Mouse (Mus musculus): Measurements from ENCODE around the gene Efna1. TPM values are rescaled to one million over a fixed set of nuclear protein-coding genes. Genes with fewer than 3 reads are reported as not detected.
A peak's percentile ranks its signal among the peaks of the same experiment; 100 is the strongest.

Gene Efna1
- total RNA-seq, 2 experiments from 2014 or later, result 48.8 to 57.5 TPM

DNA sequence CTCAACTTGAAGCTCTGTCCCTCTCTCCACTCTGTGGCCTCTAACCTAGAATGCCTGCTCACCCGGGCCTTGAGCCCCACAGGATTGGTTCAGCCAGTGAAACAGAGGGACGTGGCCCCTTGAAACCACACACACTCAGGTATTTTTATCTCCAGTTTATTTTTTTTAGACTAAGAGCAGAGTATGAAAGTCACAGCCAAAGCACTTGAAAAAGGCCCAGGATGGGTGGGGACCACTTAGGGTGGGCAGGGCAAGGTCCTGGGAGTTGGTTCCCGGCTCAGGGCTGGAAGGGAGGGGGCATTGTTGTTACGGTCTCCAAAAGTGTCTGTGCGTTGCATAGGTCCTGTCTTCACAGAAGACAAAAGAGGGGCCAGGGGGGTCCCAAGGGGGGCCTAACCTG, 33.4 kb upstream of the Efna1 start:
- intact Hi-C loops (cut with DNase I), result no loop called here
- DNase-seq, result no peak

- peak; percentile 73 to 78 for DNase-seq
- intact Hi-C loops (cut with DNase I), result loop anchor here (1.0 to 10.0 kb wide), 3 partner anchors 25 to 203 kb away; partner anchors contain the start of genes Fdps and Gm43738
Observed at GRCm38 (mm10) chr3:89308089-89308488, 27.1 kb upstream of the Efna1 start.

DNA sequence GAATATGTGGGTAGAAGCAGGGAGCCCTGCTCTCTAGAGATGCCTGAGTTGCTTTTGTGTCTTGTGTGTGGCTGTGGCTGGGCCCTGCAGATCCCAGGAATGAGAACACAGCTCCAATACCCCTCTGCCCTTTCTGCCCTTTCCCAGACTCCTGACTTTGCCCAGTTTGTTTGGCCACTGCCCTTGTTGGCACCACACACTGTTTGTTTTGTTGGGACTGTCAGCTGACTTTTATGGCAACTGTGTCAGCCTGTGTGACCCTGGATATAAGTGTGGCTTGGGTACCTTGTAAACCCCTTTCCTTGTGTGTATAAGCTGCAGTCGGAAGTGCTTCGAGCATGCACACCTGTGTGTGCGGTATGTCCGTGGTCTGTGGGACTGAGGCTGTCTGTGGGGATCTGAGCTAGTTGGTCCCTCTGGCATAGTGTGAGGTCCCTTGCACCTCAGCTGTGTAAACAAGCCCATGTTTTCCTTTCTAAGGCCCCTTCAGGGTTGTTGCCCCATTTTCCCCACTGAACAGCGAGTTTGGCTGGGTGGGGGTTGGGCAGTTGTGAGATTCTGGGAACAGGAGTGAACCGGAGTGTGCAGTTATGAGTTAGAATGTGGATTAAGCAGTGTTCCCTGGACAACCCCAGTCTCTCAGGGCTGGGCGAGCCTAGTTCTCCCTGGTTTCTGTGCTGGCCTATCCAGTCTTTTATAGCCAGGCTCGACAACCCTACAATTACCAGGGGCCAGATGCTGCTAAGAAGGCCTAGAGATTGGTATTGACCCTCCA, 24.8 kb upstream of the Efna1 start:
- DNase-seq, result no peak
- intact Hi-C loops (cut with DNase I), result loop anchor here (10.0 kb wide), 1 partner anchor 201 kb away; the partner anchor contains the start of genes Fdps and Gm43738

DNA sequence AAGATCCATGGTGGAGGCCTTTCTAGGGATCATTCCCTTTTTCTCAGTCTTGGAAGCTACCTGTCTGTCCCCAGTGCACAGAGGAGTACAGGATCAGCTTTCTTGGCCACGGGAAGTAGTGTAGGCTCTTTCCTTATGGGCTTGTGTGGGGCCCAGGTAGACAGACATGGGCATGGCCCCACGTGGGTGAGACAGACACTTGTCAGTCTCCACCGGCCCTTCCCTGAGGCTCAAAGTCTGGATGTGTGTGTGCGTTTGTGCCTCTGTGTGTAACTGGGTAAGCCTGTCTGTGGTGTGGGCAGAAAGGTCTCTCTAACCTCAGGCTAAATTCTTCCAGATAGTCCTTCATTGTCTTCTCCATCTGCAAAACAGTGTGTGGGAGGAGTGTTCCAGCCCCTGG, 24.2 kb upstream of the Efna1 start:
- intact Hi-C loops (cut with DNase I), result loop anchor here (10.0 kb wide), 1 partner anchor 200 kb away; the partner anchor contains the start of genes Fdps and Gm43738
- no peak for DNase-seq

GRCm38 (mm10) chr3:89304440-89304839, 23.5 kb upstream of the Efna1 start:
- intact Hi-C loops (cut with DNase I), result loop anchor here (10.0 kb wide), 1 partner anchor 200 kb away; the partner anchor contains the start of genes Fdps and Gm43738

GRCm38 (mm10) chr3:89300514-89300913, 19.6 kb upstream of the Efna1 start:
- no peak for DNase-seq
- intact Hi-C loops (cut with DNase I), result loop anchor here (10.0 kb wide), 1 partner anchor 196 kb away; the partner anchor contains the start of genes Fdps and Gm43738

More at GRCm38 (mm10) chr3:89304440-89304839, 23.5 kb upstream of the Efna1 start:
- no peak for DNase-seq

DNA sequence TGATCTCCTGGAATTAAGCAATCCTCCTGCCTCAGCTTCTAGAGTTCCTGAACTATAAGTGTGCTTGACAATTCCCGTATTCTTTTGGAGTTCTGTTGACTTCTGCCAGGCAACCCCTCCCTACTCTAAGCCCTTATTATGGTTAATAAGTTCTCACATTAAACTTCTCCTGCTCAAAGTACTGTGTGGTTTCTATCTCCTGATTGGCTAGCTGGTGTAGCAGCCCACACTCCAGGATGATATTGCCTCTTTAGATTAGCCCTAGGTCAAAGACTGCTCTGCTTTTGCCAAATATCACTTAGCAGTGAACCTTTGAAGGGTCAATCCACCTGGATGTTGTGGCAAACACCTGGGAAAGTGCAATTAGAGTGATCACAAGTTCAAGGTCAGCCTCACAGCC, 19.1 kb upstream of the Efna1 start:
- intact Hi-C loops (cut with DNase I), result loop anchor here (10.0 kb wide), 1 partner anchor 195 kb away; the partner anchor contains the start of genes Fdps and Gm43738
- DNase-seq, result no peak

GRCm38 (mm10) chr3:89299499-89299898, 18.6 kb upstream of the Efna1 start:
- intact Hi-C loops (cut with DNase I), result no loop called here

GRCm38 (mm10) chr3:89298908-89299307, 18.0 kb upstream of the Efna1 start:
- intact Hi-C loops (cut with DNase I), result no loop called here
- DNase-seq, result no peak

More at GRCm38 (mm10) chr3:89299499-89299898, 18.6 kb upstream of the Efna1 start:
- peak in 1 of 2 experiments; percentile 48 for DNase-seq

GRCm38 (mm10) chr3:89296761-89297396, 15.9 kb upstream of the Efna1 start:
- DNase-seq, result no peak

DNA sequence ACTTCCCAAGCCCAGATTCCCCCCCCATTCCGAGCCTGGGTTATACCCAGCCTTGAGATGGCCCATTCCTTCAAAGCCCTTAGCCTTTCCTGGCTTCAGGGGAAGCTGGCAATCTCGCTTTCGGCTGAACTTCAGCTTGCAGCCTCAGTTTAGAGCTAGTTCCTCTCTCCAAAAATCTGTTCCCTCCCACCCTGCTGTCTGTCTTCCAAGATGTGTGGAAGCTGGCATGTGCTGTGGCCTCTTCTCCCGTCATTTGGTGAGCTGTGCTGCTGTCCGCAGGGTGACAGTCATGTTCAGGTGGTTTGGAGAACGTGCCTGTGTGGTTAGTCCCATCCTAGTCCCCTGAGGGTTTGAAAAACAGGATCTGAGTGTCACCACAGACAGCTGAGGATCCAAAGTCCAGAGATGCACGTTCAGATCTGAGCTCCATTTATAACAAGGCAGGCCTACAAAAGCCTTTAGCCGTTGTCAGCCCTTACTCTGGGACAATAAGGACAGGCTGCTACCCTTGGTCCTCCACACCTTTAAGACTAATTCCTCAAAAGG, 14.8 kb upstream of the Efna1 start:
- intact Hi-C loops (cut with DNase I), result no loop called here
- DNase-seq, result no peak

More at GRCm38 (mm10) chr3:89296761-89297396, 15.9 kb upstream of the Efna1 start:
- intact Hi-C loops (cut with DNase I), result no loop called here

- intact Hi-C loops (cut with DNase I), result no loop called here
- no peak for DNase-seq
Observed at GRCm38 (mm10) chr3:89294195-89294594, 13.3 kb upstream of the Efna1 start.

GRCm38 (mm10) chr3:89293247-89293918, 12.4 kb upstream of the Efna1 start:
- DNase-seq, result no peak
- intact Hi-C loops (cut with DNase I), result no loop called here

DNA sequence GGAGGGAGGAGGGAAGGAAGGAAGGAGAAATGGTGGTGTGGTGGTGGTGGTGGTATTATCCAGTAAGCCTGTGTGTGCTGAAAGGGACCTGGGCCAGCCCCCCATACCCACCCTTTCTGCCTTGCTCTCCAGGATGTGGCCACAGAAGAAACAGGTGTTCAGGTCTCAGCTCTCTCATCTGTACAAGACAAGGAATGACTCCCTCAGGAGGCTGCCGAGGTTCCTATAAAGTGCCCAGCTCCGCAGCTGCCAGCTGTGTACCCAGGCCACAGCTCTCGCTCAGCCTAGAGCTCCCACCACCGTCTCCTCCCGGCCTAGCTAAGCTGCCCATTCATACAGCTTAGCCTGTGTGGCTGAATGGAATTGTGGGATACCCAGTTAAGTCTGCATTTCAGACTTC, 11.4 kb upstream of the Efna1 start:
- DNase-seq, result no peak
- intact Hi-C loops (cut with DNase I), result no loop called here

DNA sequence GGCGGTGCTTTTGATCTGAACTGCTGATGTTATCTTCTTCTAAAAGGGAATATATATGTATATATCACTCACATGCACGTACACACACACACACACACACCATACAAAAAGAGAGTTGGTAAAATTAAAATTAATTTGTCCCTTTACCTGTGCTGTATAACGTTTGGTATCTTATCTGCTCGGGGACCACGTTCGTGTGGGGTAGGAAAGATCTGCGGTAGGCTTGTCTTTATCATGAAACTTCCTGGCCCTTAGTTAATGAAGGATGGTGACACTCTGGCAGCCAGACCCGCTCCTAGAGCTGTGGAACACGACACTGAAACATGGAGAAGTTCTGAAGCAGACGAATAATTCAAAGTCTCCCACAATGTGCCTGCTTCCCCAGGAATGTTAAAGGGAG, 10.9 kb upstream of the Efna1 start:
- DNase-seq, result no peak
- intact Hi-C loops (cut with DNase I), result no loop called here

GRCm38 (mm10) chr3:89288503-89288928, 7.6 kb upstream of the Efna1 start:
- DNase-seq, result peak; percentile 24 to 42
- intact Hi-C loops (cut with DNase I), result no loop called here

DNA sequence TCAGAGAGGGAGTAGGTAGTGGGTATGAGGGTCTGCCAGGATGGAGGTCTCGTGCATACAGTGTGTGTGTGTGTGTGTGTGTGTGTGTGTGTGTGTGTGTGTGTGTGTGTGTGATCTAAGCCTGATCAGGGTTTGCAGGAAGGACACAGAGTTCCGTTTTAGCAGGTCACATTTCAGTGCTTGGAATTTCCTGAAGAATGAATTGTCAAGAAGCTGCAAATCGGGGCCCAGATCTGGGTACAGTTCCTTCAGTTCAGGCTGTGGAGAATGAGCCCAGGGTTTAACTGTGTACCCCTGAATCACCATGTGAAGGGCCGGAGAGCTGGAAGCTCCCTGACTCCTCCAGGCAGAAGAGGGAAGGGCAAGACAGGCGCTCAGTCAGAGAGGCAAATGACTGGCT, 6.3 kb upstream of the Efna1 start:
- intact Hi-C loops (cut with DNase I), result no loop called here
- DNase-seq, result no peak

DNA sequence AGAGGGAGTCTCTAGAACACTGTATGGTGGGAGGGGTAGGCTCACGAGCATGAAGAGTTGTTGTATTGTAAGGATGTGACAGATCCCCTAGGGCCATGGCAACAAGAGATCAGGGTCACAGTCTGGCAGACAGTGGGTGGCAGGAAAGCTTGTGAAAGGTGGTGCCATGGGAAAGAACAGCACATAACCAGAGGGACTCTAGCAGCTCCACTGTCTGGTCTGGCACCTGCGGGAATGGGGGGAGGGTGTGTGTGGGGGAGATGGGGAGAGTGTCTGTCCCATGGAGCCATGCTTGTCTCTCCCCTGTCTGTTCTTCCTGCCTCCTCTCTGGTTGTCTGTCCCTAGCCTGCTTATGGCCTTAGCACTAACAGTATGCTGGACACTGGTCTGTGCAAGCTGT, 4.6 kb upstream of the Efna1 start:
- intact Hi-C loops (cut with DNase I), result no loop called here
- DNase-seq, result no peak

- intact Hi-C loops (cut with DNase I), result no loop called here
- DNase-seq, result no peak
Observed at GRCm38 (mm10) chr3:89284261-89284660, 3.3 kb upstream of the Efna1 start.

- intact Hi-C loops (cut with DNase I), result loop anchor here (1.0 to 2.0 kb wide), 3 partner anchors 27 to 36 kb away; partner anchors contain the start of gene Trim46
- DNase-seq, result no peak
Observed at GRCm38 (mm10) chr3:89282291-89282643, 1.3 kb upstream of the Efna1 start.

All from heart, postnatal 10 days (tissue).